Mouse (Mus musculus): ENCODE data around the gene Sema5b. TPM values are rescaled to one million over a fixed set of nuclear protein-coding genes. Genes with fewer than 3 reads are reported as not detected.

The Sema5b gene
- total and polyA plus RNA-seq, 3 experiments: not detected

DNA sequence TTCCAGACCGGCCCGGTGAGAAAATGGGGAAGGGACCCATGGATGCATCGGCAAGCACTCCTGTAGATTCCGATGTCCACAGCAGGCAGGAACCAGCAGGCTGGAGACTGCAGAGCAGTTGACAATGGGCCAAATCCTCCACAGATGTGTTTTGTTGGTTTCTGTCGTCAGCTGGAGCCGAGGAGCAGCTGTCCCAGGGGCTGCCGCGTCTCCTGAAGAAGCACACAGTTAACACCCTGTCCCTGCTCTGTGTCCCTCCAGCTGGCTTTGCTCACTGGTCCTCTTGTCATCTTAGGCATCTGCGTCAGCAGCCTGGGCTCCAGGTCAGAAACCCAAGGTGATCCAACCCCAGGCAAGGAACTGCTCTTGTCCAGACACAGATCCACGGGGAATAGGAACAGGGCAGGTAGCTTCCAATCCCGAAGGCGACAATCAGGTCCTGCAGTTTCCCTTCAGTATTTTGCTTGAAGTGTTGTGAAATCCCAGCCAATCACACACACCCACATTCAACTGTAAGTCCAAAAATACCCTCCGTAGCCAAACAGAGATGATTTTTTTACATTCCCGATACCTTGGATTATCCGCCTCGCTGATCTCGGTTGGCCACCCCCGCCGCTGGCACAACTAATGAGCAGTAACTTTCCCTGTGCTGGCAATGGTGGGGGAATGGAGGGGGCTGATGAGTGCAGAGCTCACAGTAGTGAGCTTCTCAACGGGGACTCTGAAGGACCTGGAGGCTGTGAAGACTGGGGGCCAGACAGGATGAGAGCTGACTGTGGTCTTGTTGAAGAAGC, 63.0 kb downstream of the Sema5b start:
- H3K9ac ChIP-seq (ENCODE audit: control insufficient read depth, low read depth, low read length, poor library complexity, severe bottlenecking): no peak overlapping the region
- H3K9me3 ChIP-seq (replicated peaks; ENCODE audit: insufficient read depth, low read length): no peaks in the 10 kb centered on the region
- no peak for DNase-seq (ENCODE audit: low read depth, low spot score)
- H3K27me3 ChIP-seq (ENCODE audit: control insufficient read depth in 1 of 2, insufficient read depth in 2 of 2, low read length in 2 of 2): no peaks in the 10 kb centered on the region; a peak in 1 of 4 replicates
- H3K4me3 ChIP-seq (ENCODE audit: control insufficient read depth in 1 of 2, insufficient read depth in 1 of 2, low read depth in 2 of 2, low read length in 2 of 2): no peak overlapping the region
- H3K36me3 ChIP-seq (ENCODE audit: control insufficient read depth in 1 of 2, insufficient read depth in 2 of 2, low read length in 2 of 2): no peaks in the 10 kb centered on the region
- no peaks in the 10 kb centered on the region for H3K4me1 ChIP-seq (ENCODE audit: control insufficient read depth in 1 of 2, insufficient read depth in 2 of 2, low read length in 2 of 2)
- no peak overlapping the region for H3K27ac ChIP-seq (ENCODE audit: control insufficient read depth, low read depth, low read length)
- no peaks in the 10 kb centered on the region for H3K79me2 ChIP-seq (ENCODE audit: control insufficient read depth, insufficient read depth, low read length, poor library complexity)
- no peak for TF ChIP-seq ZNF384 (IDR thresholded peaks at IDR 0.05; ENCODE audit: low read depth, low read length)
- TF ChIP-seq USF1 (IDR thresholded peaks at IDR 0.05; ENCODE audit: low read depth, low read length): no peak
- TF ChIP-seq ETS1 (IDR thresholded peaks at IDR 0.05; ENCODE audit: low read depth, low read length): no peak
- no peak for TF ChIP-seq NRF1 (IDR thresholded peaks at IDR 0.05; ENCODE audit: insufficient read depth, low read depth, low read length, poor library complexity, severe bottlenecking)
- no peak for TF ChIP-seq MXI1 (IDR thresholded peaks at IDR 0.05; ENCODE audit: low read depth, low read length)
- TF ChIP-seq MAZ (IDR thresholded peaks at IDR 0.05; ENCODE audit: low read depth, low read length): no peak
- no peak for TF ChIP-seq ZMIZ1 (IDR thresholded peaks at IDR 0.05; ENCODE audit: low read depth, low read length)
- no peak for TF ChIP-seq E2F4 (IDR thresholded peaks at IDR 0.05; ENCODE audit: borderline replicate concordance, low read depth, low read length)
- TF ChIP-seq GATA1 (IDR thresholded peaks at IDR 0.05; ENCODE audit: low read depth, low read length): no peak
- TF ChIP-seq EP300 (IDR thresholded peaks at IDR 0.05; ENCODE audit: low read depth in 1 of 2, low read length in 2 of 2): no peak
- TF ChIP-seq NELFE (IDR thresholded peaks at IDR 0.05; ENCODE audit: low read depth, low read length): no peak
- no peak for TF ChIP-seq USF2 (IDR thresholded peaks at IDR 0.05; ENCODE audit: borderline replicate concordance in 1 of 2, insufficient read depth in 1 of 2, low read depth in 1 of 2, low read length in 2 of 2)
- no peak for TF ChIP-seq SIN3A (IDR thresholded peaks at IDR 0.05; ENCODE audit: low read length)
- TF ChIP-seq RAD21 (IDR thresholded peaks at IDR 0.05; ENCODE audit: low read depth, low read length): no peak
- TF ChIP-seq ZKSCAN1 (IDR thresholded peaks at IDR 0.05; ENCODE audit: low read depth, low read length): no peak

DNA sequence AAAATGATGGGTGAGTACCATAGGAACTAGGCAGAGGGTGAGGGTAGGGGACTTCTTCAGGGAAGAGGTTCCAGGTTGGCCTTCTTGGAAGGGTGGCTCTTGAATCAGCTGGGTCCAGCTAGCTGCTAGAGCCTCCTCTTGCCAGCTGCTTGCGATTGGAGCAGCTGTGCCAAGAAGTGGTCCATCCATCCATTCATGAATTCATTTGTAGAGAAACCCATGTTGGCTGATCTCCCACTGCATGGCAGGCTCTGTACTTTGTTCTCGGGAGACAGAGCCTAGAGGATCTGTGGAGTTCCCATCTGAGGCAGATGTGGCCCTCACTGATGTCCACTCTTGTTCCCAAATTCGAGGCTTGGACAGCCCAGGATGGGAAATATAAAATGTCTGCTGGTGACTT, 66.3 kb downstream of the Sema5b start:
- TF ChIP-seq RAD21 (IDR thresholded peaks at IDR 0.05; ENCODE audit: low read depth, low read length) (no peak), MAZ (IDR thresholded peaks at IDR 0.05; ENCODE audit: low read depth, low read length) (no peak), ZKSCAN1 (IDR thresholded peaks at IDR 0.05; ENCODE audit: low read depth, low read length) (no peak), USF2 (IDR thresholded peaks at IDR 0.05; ENCODE audit: borderline replicate concordance in 1 of 2, insufficient read depth in 1 of 2, low read depth in 1 of 2, low read length in 2 of 2) (no peak), RCOR1 (IDR thresholded peaks at IDR 0.05; ENCODE audit: low read depth, low read length) (no peak), CHD2 (IDR thresholded peaks at IDR 0.05; ENCODE audit: low read length) (no peak), SMC3 (IDR thresholded peaks at IDR 0.05; ENCODE audit: low read depth, low read length) (no peak), NRF1 (IDR thresholded peaks at IDR 0.05; ENCODE audit: insufficient read depth, low read depth, low read length, poor library complexity, severe bottlenecking) (no peak), MYC (IDR thresholded peaks at IDR 0.05; ENCODE audit: low read depth, low read length) (no peak), KAT2A (conservative IDR thresholded peaks at IDR 0.05; ENCODE audit: low read depth, low read length) (no peak), POLR2AphosphoS2 (IDR thresholded peaks at IDR 0.05; ENCODE audit: low read length) (no peak), ZNF384 (IDR thresholded peaks at IDR 0.05; ENCODE audit: low read depth, low read length) (no peak), MYB (IDR thresholded peaks at IDR 0.05; ENCODE audit: low read depth, low read length) (no peak), POLR2A (IDR thresholded peaks at IDR 0.05; ENCODE audit: control insufficient read depth in 1 of 2, insufficient read depth in 1 of 2, low read depth in 1 of 2, low read length in 2 of 2, poor library complexity in 1 of 2) (no peak), BHLHE40 (IDR thresholded peaks at IDR 0.05; ENCODE audit: borderline replicate concordance, low read depth, low read length) (no peak), CTCF (IDR thresholded peaks at IDR 0.05 in 2 of 3, conservative IDR thresholded peaks at IDR 0.05 in 1 of 3; ENCODE audit: control insufficient read depth in 1 of 3, insufficient read depth in 1 of 3, low read depth in 2 of 3, low read length in 3 of 3, poor library complexity in 1 of 3, severe bottlenecking in 1 of 3) (no peak), HCFC1 (IDR thresholded peaks at IDR 0.05; ENCODE audit: low read depth, low read length) (no peak)
- Histone ChIP-seq H3K4me1 (ENCODE audit: control insufficient read depth in 1 of 2, insufficient read depth in 2 of 2, low read length in 2 of 2) (no peaks in the 10 kb centered on the region), H3K9me3 (replicated peaks; ENCODE audit: insufficient read depth, low read length) (no peaks in the 10 kb centered on the region), H3K9ac (ENCODE audit: control insufficient read depth, low read depth, low read length, poor library complexity, severe bottlenecking) (no peak overlapping the region), H3K36me3 (ENCODE audit: control insufficient read depth in 1 of 2, insufficient read depth in 2 of 2, low read length in 2 of 2) (no peaks in the 10 kb centered on the region), H3K4me3 (ENCODE audit: control insufficient read depth in 1 of 2, insufficient read depth in 1 of 2, low read depth in 2 of 2, low read length in 2 of 2) (no peak overlapping the region), H3K27me3 (ENCODE audit: control insufficient read depth in 1 of 2, insufficient read depth in 2 of 2, low read length in 2 of 2) (no peaks in the 10 kb centered on the region; a peak in 1 of 4 replicates), H3K27ac (ENCODE audit: control insufficient read depth, low read depth, low read length) (no peak overlapping the region), H3K79me2 (ENCODE audit: control insufficient read depth, insufficient read depth, low read length, poor library complexity) (no peaks in the 10 kb centered on the region)
- no peak for DNase-seq (ENCODE audit: low read depth, low spot score)
